Mouse (Mus musculus): ENCODE results near the gene Gnl3l.

GRCm38 (mm10) chrX:151018798-151019197, 1.7 kb upstream of the Gnl3l start:
- TF ChIP-seq CTCF (IDR thresholded peaks at IDR 0.05; ENCODE audit: low read depth, low read length), result no peak
- no peak for TF ChIP-seq GATA1 (IDR thresholded peaks at IDR 0.05; ENCODE audit: borderline replicate concordance, low read length)
- TF ChIP-seq TAL1 (conservative IDR thresholded peaks at IDR 0.05; ENCODE audit: low read depth, low read length), result no peak
- TF ChIP-seq POLR2AphosphoS5 (IDR thresholded peaks at IDR 0.05; ENCODE audit: insufficient replicate concordance, low read depth, low read length), result no peak
